Mouse (Mus musculus): ENCODE results near the gene Cdkn2aip.

DNA sequence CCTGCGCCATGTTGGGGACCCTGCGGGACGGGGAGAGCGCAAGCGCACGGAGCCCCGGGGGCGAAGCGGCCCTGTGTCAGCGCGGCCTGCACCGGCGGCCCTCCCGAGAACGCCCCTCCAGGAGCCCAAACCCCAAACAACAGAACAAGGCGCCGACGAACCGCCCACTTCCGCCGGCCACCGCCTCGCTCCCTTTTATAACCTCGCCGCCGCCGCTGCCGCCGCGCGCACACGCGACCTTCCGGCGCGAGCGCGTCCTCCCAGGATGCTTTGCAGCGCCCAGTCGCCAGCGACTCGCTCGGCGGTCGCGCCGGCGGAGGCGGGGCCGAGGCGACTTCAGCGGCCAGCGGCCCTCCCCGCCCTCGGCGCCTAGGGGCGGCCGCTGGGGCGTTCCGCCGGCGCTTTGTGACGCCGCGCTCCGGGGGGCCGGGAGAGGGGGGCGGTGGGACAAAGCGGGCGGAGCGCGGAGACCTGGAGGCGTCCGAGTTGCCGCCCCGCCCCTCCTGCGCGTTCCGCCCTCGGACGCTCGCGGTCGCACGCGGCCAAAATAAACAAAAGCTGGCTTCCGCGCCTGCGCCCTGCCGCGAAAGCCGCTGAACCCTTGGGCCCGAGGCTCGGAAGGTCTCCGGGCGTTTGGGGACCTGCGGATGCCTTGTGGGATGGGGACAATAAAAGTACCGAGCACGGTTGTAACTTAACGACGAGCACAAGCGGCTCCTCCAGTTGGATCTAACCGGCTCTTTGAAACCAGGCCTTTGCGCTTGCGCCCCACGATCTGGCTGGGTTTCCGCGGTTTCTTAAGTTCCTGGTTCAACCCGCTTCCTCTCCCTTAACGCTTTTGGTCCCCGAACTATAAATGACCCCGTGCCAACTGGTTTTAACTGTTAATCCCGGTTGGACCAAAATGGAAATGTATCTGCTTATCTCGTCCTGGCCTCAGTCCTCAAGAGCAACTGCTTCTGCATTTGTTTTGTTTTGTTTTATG is at the start of gene Cdkn2aip:
- TF ChIP-seq POLR2A (IDR thresholded peaks at IDR 0.05; ENCODE audit: insufficient read depth, low read depth, low read length) = peak; percentile 89
- no peak for TF ChIP-seq CTCF (IDR thresholded peaks at IDR 0.05; ENCODE audit: insufficient read depth, low read depth, low read length)

All from olfactory bulb, adult 2 months (tissue).